ENCODE assay signal across 8 mouse cellular contexts in genomic region chr14:40791606-40792005, GRCm38 (mm10).
DNase-seq lines count a peak whose midpoint lies in the region; ATAC-seq lines count a peak whose summit lies in the region.

No protein-coding gene starts in this region.

- H3K27me3 ChIP-seq in forebrain, embryonic 11.5 days (ENCODE audit: control insufficient read depth, insufficient read depth, low read length) = no peaks in the 10 kb centered on the region
- H3K27me3 ChIP-seq in neural tube, embryonic 11.5 days (ENCODE audit: control insufficient read depth, insufficient read depth, low read length) = no peaks in the 10 kb centered on the region

- ATAC-seq in forebrain, embryonic 11.5 days (replicated peaks; ENCODE audit: low FRiP score) = peak; percentile 68
- ATAC-seq in neural tube, embryonic 11.5 days (ENCODE audit: insufficient read depth, low FRiP score, low TSS enrichment) = peak; percentile 57; the same call in 1 of the 2 replicates
- no peak for ATAC-seq in activated CD4-positive, CD25-positive, alpha-beta regulatory T cell, adult 4 months

- H3K27ac ChIP-seq in forebrain, embryonic 11.5 days (ENCODE audit: low read depth, low read length) = no peak overlapping the region
- no peak overlapping the region for H3K27ac ChIP-seq in neural tube, embryonic 11.5 days (ENCODE audit: low read depth, low read length)

- H3K4me3 ChIP-seq in forebrain, embryonic 11.5 days (ENCODE audit: low read depth, low read length) = no peak overlapping the region
- H3K4me3 ChIP-seq in neural tube, embryonic 11.5 days (ENCODE audit: low read depth, low read length) = no peak overlapping the region

- no peak overlapping the region for H3K9ac ChIP-seq in forebrain, embryonic 11.5 days (ENCODE audit: low read length)
- H3K9ac ChIP-seq in neural tube, embryonic 11.5 days (ENCODE audit: low read length) = no peak overlapping the region

- intact Hi-C loops in left cerebral cortex, postnatal 10 days (cut with DNase I) = no loop called here

- no peaks in the 10 kb centered on the region for H3K36me3 ChIP-seq in forebrain, embryonic 11.5 days (ENCODE audit: control insufficient read depth, insufficient read depth, low read length)
- no peaks in the 10 kb centered on the region for H3K36me3 ChIP-seq in neural tube, embryonic 11.5 days (ENCODE audit: control insufficient read depth, insufficient read depth, low read length)

- WGBS in forebrain, embryonic 11.5 days = 61% methylated on average over 1 of the region's 1 CpGs
- WGBS in neural tube, embryonic 11.5 days = 60% methylated on average over 1 of the region's 1 CpGs

- DNase-seq in thymus, postnatal 14 days = peak; percentile 8
- no peak for DNase-seq in thymus, postnatal 36 days
- DNase-seq in adrenal gland, postnatal 14 days = peak; percentile 52
- DNase-seq in forebrain, embryonic 11.5 days (ENCODE audit: low spot score) = peak; percentile 71
- DNase-seq in induced T-regulatory cell, adult 2 months (ENCODE audit: low read depth) = peak; percentile 24
- peak; percentile 21 to 49 for DNase-seq in left cerebral cortex, postnatal 10 days (ENCODE audit: extremely low spot score in 1 of 2, low spot score in 2 of 2)
- peak; percentile 66 for DNase-seq in neural tube, embryonic 11.5 days (ENCODE audit: low spot score)

- no peak overlapping the region for H3K4me2 ChIP-seq in forebrain, embryonic 11.5 days (ENCODE audit: low read depth, low read length, severe bottlenecking)
- H3K4me2 ChIP-seq in neural tube, embryonic 11.5 days (ENCODE audit: low read depth) = no peak overlapping the region

- H3K4me1 ChIP-seq in forebrain, embryonic 11.5 days (replicated peaks; ENCODE audit: control insufficient read depth, insufficient read depth, low read length) = no peaks in the 10 kb centered on the region
- no peaks in the 10 kb centered on the region for H3K4me1 ChIP-seq in neural tube, embryonic 11.5 days (ENCODE audit: control insufficient read depth, insufficient read depth, low read length)

- H3K9me3 ChIP-seq in forebrain, embryonic 11.5 days (ENCODE audit: control insufficient read depth, low read length) = no peaks in the 10 kb centered on the region
- no peaks in the 10 kb centered on the region for H3K9me3 ChIP-seq in neural tube, embryonic 11.5 days (ENCODE audit: control insufficient read depth, low read length)

Comparison
In these comparisons a context has a peak if more than half of its experiments do, and no peak if none do; other contexts are left out.
1. DNase-seq: peak in thymus, postnatal 14 days (single experiment), adrenal gland, postnatal 14 days (single experiment), forebrain, embryonic 11.5 days (single experiment), induced T-regulatory cell, adult 2 months (single experiment), left cerebral cortex, postnatal 10 days (2 of 2) and neural tube, embryonic 11.5 days (single experiment); none in thymus, postnatal 36 days (0 of 2).